Mouse (Mus musculus) G1E (cell line): Measurements from ENCODE around the gene Gltp.

Source experiments
- CTCF ChIP-seq: IDR thresholded peaks from 2 replicates; pipeline ENCODE4 v1.5.1; 2012; ENCODE audit warnings: low read depth, low read length, inconsistent platforms, mixed read lengths
- POLR2AphosphoS5 ChIP-seq: IDR thresholded peaks from 2 replicates; pipeline ENCODE4 v1.6.1; 2012; ENCODE audit warnings: low read depth, low read length, inconsistent platforms; ENCODE audit not compliant: insufficient replicate concordance

- no peak for TF ChIP-seq CTCF
- no peak for TF ChIP-seq POLR2AphosphoS5
These were observed 29.1 kb upstream of the Gltp start for GRCm38 (mm10) chr5:114719928-114720270.
